Comparison of ENCODE assay signal across 14 mouse cellular contexts in the genomic region with DNA sequence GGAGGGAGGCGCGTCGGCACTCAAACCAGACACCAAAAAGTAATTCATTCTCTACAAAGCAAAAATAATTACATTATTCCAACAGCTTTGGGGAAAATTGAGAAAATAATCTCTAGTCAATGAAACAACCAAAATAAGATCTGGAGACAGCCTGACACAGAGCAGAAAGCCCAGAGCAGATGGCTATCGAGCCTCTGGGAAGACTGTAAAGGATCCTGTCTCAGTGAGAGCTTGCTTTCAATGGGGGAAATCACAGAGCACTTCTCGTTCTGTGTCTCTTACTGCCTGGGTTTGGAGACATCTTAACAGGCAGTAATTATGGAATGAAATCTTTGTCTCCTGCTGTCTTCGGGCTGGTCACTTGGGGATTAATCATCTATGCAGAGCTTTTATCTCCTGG.
A peak's percentile ranks its signal among the peaks of the same experiment; 100 is the strongest.
DNase-seq lines count a peak whose midpoint lies in the region; ATAC-seq and TF ChIP-seq lines count a peak whose summit lies in the region.
"Had no signal": no experiment of that assay in that cellular context is flagged by ENCODE, and none has a peak within 500 bp of the region (broad histone marks: within the 10 kb centered on the region; RNA-seq: fewer than 3 reads in every experiment).

No protein-coding gene starts in this region.

- DNase-seq in heart, adult 8-10 months (ENCODE audit: low spot score): no peak
- DNase-seq in lung, embryonic 14.5 days: no peak
- no peak for DNase-seq in lung, adult 18-20 months
- no peak for DNase-seq in midbrain, postnatal 0 days (ENCODE audit: low spot score)
- no peak for DNase-seq in layer of hippocampus, adult 11-12 months (ENCODE audit: low spot score)
- DNase-seq: adrenal gland, postnatal 25 days; cerebellum, adult 9-10 months; gastrocnemius, postnatal 10 days; heart, postnatal 10 days; kidney, postnatal 4 days had no signal

- peak overlapping the region; percentile 41; the same call in 1 of the 2 replicates for H3K4me2 ChIP-seq in heart, embryonic 12.5 days
- 0 out of 2 replicates have a peak overlapping the region, but pooled peaks have one; percentile 1 for H3K4me2 ChIP-seq in lung, embryonic 14.5 days
- H3K4me2 ChIP-seq in hindbrain, embryonic 16.5 days (ENCODE audit: low read length): peak overlapping the region; percentile 27; the same call in 1 of the 2 replicates
- H3K4me2 ChIP-seq in midbrain, postnatal 0 days (ENCODE audit: low read depth, low read length, poor library complexity, severe bottlenecking): 0 out of 2 replicates have a peak overlapping the region, but pooled peaks have one; percentile 13
- H3K4me2 ChIP-seq: neural tube, embryonic 13.5 days had no signal

- no peak overlapping the region for H3K27ac ChIP-seq in heart, embryonic 12.5 days (ENCODE audit: poor library complexity, severe bottlenecking)
- no peak overlapping the region for H3K27ac ChIP-seq in lung, embryonic 14.5 days (ENCODE audit: low read depth)
- H3K27ac ChIP-seq in hindbrain, embryonic 16.5 days (ENCODE audit: low read depth, low read length): no peak overlapping the region
- H3K27ac ChIP-seq in midbrain, postnatal 0 days (ENCODE audit: low read depth, low read length): no peak overlapping the region
- H3K27ac ChIP-seq: neural tube, embryonic 13.5 days had no signal

- TF ChIP-seq CTCF in lung, embryonic 14.5 days (IDR thresholded peaks at IDR 0.05; ENCODE audit: low read depth): no peak
- no peak for TF ChIP-seq CTCF in midbrain, postnatal 0 days (IDR thresholded peaks at IDR 0.05)

- H3K9ac ChIP-seq in heart, embryonic 12.5 days: no peak overlapping the region
- no peak overlapping the region for H3K9ac ChIP-seq in lung, embryonic 14.5 days
- H3K9ac ChIP-seq in hindbrain, embryonic 16.5 days (ENCODE audit: low read depth, low read length): no peak overlapping the region
- H3K9ac ChIP-seq in midbrain, postnatal 0 days (replicated peaks; ENCODE audit: low read length, poor library complexity, severe bottlenecking): no peak overlapping the region
- H3K9ac ChIP-seq: neural tube, embryonic 13.5 days had no signal

- H3K36me3 ChIP-seq in heart, embryonic 12.5 days: no peaks in the 10 kb centered on the region
- H3K36me3 ChIP-seq in lung, embryonic 14.5 days (ENCODE audit: insufficient read depth): no peaks in the 10 kb centered on the region
- no peaks in the 10 kb centered on the region for H3K36me3 ChIP-seq in hindbrain, embryonic 16.5 days (ENCODE audit: control insufficient read depth, insufficient read depth, low read length)
- H3K36me3 ChIP-seq in midbrain, postnatal 0 days (ENCODE audit: insufficient read depth, low read length): no peaks in the 10 kb centered on the region
- H3K36me3 ChIP-seq: neural tube, embryonic 13.5 days had no signal

- no peak for ATAC-seq in heart, embryonic 12.5 days (ENCODE audit: insufficient number of reproducible peaks, low FRiP score)
- ATAC-seq in lung, embryonic 14.5 days (ENCODE audit: insufficient read depth): no peak
- no peak for ATAC-seq in hindbrain, embryonic 16.5 days
- no peak for ATAC-seq in midbrain, postnatal 0 days (ENCODE audit: low FRiP score)
- ATAC-seq: inflammation-experienced regulatory T-cells, adult 6 months had no signal

- 17% methylated on average over 6 of the region's 6 CpGs for WGBS in heart, embryonic 12.5 days
- 17% methylated on average over 6 of the region's 6 CpGs for WGBS in lung, embryonic 14.5 days
- WGBS in hindbrain, embryonic 16.5 days: 32% methylated on average over 6 of the region's 6 CpGs
- 15% methylated on average over 6 of the region's 6 CpGs for WGBS in midbrain, postnatal 0 days

- H3K4me1 ChIP-seq in heart, embryonic 12.5 days (replicated peaks): peaks cover 9% of the 10 kb centered on the region; the same call in 1 of the 2 replicates
- H3K4me1 ChIP-seq in lung, embryonic 14.5 days (ENCODE audit: insufficient read depth): no peaks in the 10 kb centered on the region
- H3K4me1 ChIP-seq in hindbrain, embryonic 16.5 days (ENCODE audit: control insufficient read depth, insufficient read depth, low read depth, low read length): no peaks in the 10 kb centered on the region
- H3K4me1 ChIP-seq in midbrain, postnatal 0 days (ENCODE audit: insufficient read depth, low read length): no peaks in the 10 kb centered on the region

- no peaks in the 10 kb centered on the region for H3K9me3 ChIP-seq in heart, embryonic 12.5 days (replicated peaks)
- H3K9me3 ChIP-seq in lung, embryonic 14.5 days (ENCODE audit: low read depth, low read length): no peaks in the 10 kb centered on the region
- H3K9me3 ChIP-seq in hindbrain, embryonic 16.5 days (ENCODE audit: control insufficient read depth, low read length): no peaks in the 10 kb centered on the region
- no peaks in the 10 kb centered on the region for H3K9me3 ChIP-seq in midbrain, postnatal 0 days (ENCODE audit: low read length)
- H3K9me3 ChIP-seq: neural tube, embryonic 13.5 days had no signal

- no peak overlapping the region for H3K4me3 ChIP-seq in heart, embryonic 12.5 days
- H3K4me3 ChIP-seq in lung, embryonic 14.5 days (ENCODE audit: low read depth, low read length): no peak overlapping the region
- H3K4me3 ChIP-seq in hindbrain, embryonic 16.5 days (ENCODE audit: low read length): no peak overlapping the region
- no peak overlapping the region for H3K4me3 ChIP-seq in midbrain, postnatal 0 days (ENCODE audit: low read depth, low read length)
- H3K4me3 ChIP-seq: neural tube, embryonic 13.5 days had no signal

- no peaks in the 10 kb centered on the region for H3K27me3 ChIP-seq in heart, embryonic 12.5 days (replicated peaks)
- H3K27me3 ChIP-seq in lung, embryonic 14.5 days (ENCODE audit: insufficient read depth, low read length): no peaks in the 10 kb centered on the region
- no peaks in the 10 kb centered on the region for H3K27me3 ChIP-seq in hindbrain, embryonic 16.5 days (replicated peaks; ENCODE audit: control insufficient read depth, insufficient read depth, low read length)
- no peaks in the 10 kb centered on the region for H3K27me3 ChIP-seq in midbrain, postnatal 0 days (ENCODE audit: insufficient read depth, low read length)
- H3K27me3 ChIP-seq: neural tube, embryonic 13.5 days had no signal
